Mouse (Mus musculus): ENCODE measurements around the gene Gbp5. TPM values are rescaled to one million over a fixed set of nuclear protein-coding genes. Genes with fewer than 3 reads are reported as not detected.

Gbp5 gene
- total RNA-seq (2021), result 1 to 10 TPM; 1.0 to 1.2 TPM

GRCm38 (mm10) chr3:142493536-142494061 lies at the start of gene Gbp5:
Gene Gbp5 (plus strand): TSS chr3:142493978.
- DNase-seq (ENCODE audit: extremely low spot score in 1 of 2, low spot score in 1 of 2), result no peak

- DNase-seq (ENCODE audit: extremely low spot score in 1 of 2, low spot score in 1 of 2), result no peak
Observed at GRCm38 (mm10) chr3:142454198-142454597, 39.6 kb upstream of the Gbp5 start.

- DNase-seq (ENCODE audit: extremely low spot score in 1 of 2, low spot score in 1 of 2), result no peak
Observed at GRCm38 (mm10) chr3:142459241-142459640, 34.5 kb upstream of the Gbp5 start.

- DNase-seq (ENCODE audit: extremely low spot score in 1 of 2, low spot score in 1 of 2), result no peak
Observed at GRCm38 (mm10) chr3:142462764-142463751, 30.7 kb upstream of the Gbp5 start.

GRCm38 (mm10) chr3:142474349-142474983 lies 19.3 kb upstream of the Gbp5 start:
- no peak for DNase-seq (ENCODE audit: extremely low spot score in 1 of 2, low spot score in 1 of 2)

GRCm38 (mm10) chr3:142475913-142476312 lies 17.9 kb upstream of the Gbp5 start:
- DNase-seq (ENCODE audit: extremely low spot score in 1 of 2, low spot score in 1 of 2), result peak; percentile 49 to 83

GRCm38 (mm10) chr3:142477866-142478265 lies 15.9 kb upstream of the Gbp5 start:
- DNase-seq (ENCODE audit: extremely low spot score in 1 of 2, low spot score in 1 of 2), result no peak

GRCm38 (mm10) chr3:142478360-142478759 lies 15.4 kb upstream of the Gbp5 start:
- no peak for DNase-seq (ENCODE audit: extremely low spot score in 1 of 2, low spot score in 1 of 2)

- DNase-seq (ENCODE audit: extremely low spot score in 1 of 2, low spot score in 1 of 2), result peak; percentile 33 to 64
Observed at GRCm38 (mm10) chr3:142490465-142490864, 3.3 kb upstream of the Gbp5 start.

- no peak for DNase-seq (ENCODE audit: extremely low spot score in 1 of 2, low spot score in 1 of 2)
Observed at GRCm38 (mm10) chr3:142495146-142495655, 1.4 kb downstream of the Gbp5 start.

- DNase-seq (ENCODE audit: extremely low spot score in 1 of 2, low spot score in 1 of 2), result no peak
Observed at GRCm38 (mm10) chr3:142496113-142497101, 2.6 kb downstream of the Gbp5 start.

- DNase-seq (ENCODE audit: extremely low spot score in 1 of 2, low spot score in 1 of 2), result no peak
Observed at GRCm38 (mm10) chr3:142497123-142497841, 3.5 kb downstream of the Gbp5 start.

- DNase-seq (ENCODE audit: extremely low spot score in 1 of 2, low spot score in 1 of 2), result no peak
Observed at GRCm38 (mm10) chr3:142498941-142499340, 5.2 kb downstream of the Gbp5 start.

- no peak for DNase-seq (ENCODE audit: extremely low spot score in 1 of 2, low spot score in 1 of 2)
Observed at GRCm38 (mm10) chr3:142528116-142528515, 34.3 kb downstream of the Gbp5 start.

- no peak for DNase-seq (ENCODE audit: extremely low spot score in 1 of 2, low spot score in 1 of 2)
Observed at GRCm38 (mm10) chr3:142529597-142529996, 35.8 kb downstream of the Gbp5 start.

GRCm38 (mm10) chr3:142530087-142530953 lies 36.5 kb downstream of the Gbp5 start, which contains the start of gene Gbp7:
Gene Gbp7 (plus strand): TSS chr3:142530342.
- DNase-seq (ENCODE audit: extremely low spot score in 1 of 2, low spot score in 1 of 2), result peak; percentile 17 to 20

GRCm38 (mm10) chr3:142531595-142531994 lies 37.8 kb downstream of the Gbp5 start:
- DNase-seq (ENCODE audit: extremely low spot score in 1 of 2, low spot score in 1 of 2), result no peak

- DNase-seq (ENCODE audit: extremely low spot score in 1 of 2, low spot score in 1 of 2), result no peak
Observed at GRCm38 (mm10) chr3:142533185-142533584, 39.4 kb downstream of the Gbp5 start.
